Mouse (Mus musculus) CH12.LX (cell line): ENCODE measurements around the gene Hils1.
A peak's percentile ranks its signal among the peaks of the same experiment; 100 is the strongest.

ENCODE experiments used
- CHD2 ChIP-seq: IDR thresholded peaks from 2 replicates; pipeline ENCODE4 v1.6.1; 2011; ENCODE audit warnings: low read length, improper control_type of control experiment
- POLR2A ChIP-seq: IDR thresholded peaks from 2 replicates; pipeline ENCODE4 v1.6.1; 2011; ENCODE audit warnings: low read depth, mild to moderate bottlenecking, improper control_type of control experiment, low read length
- TBP ChIP-seq: conservative IDR thresholded peaks from 2 replicates; pipeline ENCODE4 v1.6.1; 2011; ENCODE audit warnings: low read depth, low read length, improper control_type of control experiment
- TCF12 ChIP-seq: IDR thresholded peaks from 2 replicates; pipeline ENCODE4 v1.6.1; 2014; ENCODE audit warnings: low read depth, mild to moderate bottlenecking, inconsistent platforms, low read length, improper control_type of control experiment
- ZNF384 ChIP-seq: IDR thresholded peaks from 2 replicates; pipeline ENCODE4 v1.6.1; 2012; ENCODE audit warnings: low read depth, low read length, improper control_type of control experiment, inconsistent platforms

- TF ChIP-seq CHD2 = no peak
- TF ChIP-seq TBP = no peak
- TF ChIP-seq TCF12 = no peak
- no peak for TF ChIP-seq POLR2A
- peak; percentile 70 for TF ChIP-seq ZNF384
Observed at GRCm38 (mm10) chr11:94962534-94963101, 4.8 kb upstream of the Hils1 start.
